Mouse (Mus musculus) G1E (cell line): ENCODE measurements at regions not wholly inside any gene's neighbourhood (a gene's known extent, or its start where the extent isn't known, plus 50 kb on each side); places are given as distances from the start of the nearest gene placed in this dataset.

ENCODE experiments used
- ATAC-seq: 2 replicates; pipeline ENCODE4 v1.8.0; 2016; ENCODE audit warnings: mild to moderate bottlenecking; ENCODE audit not compliant: insufficient number of reproducible peaks, poor library complexity, low FRiP score, severe bottlenecking; ENCODE audit errors: extremely low read depth
- DNase-seq: peaks from one replicate; pipeline ENCODE4 v3.0.0; 2012; ENCODE audit warnings: low spot score
- H3K27me3 ChIP-seq: 2 replicates; pipeline ENCODE4 v1.6.1; 2012; ENCODE audit warnings: mild to moderate bottlenecking, low read length, inconsistent platforms; ENCODE audit not compliant: insufficient read depth
- H3K36me3 ChIP-seq: replicated peaks from 2 replicates; pipeline ENCODE3; 2012; ENCODE audit warnings: mild to moderate bottlenecking, inconsistent platforms
- H3K4me1 ChIP-seq: 2 replicates; pipeline ENCODE4 v1.6.1; 2012; ENCODE audit warnings: low read depth, low read length, inconsistent platforms, mixed read lengths; ENCODE audit not compliant: insufficient read depth
- H3K4me3 ChIP-seq: 2 replicates; pipeline ENCODE4 v1.5.1; 2012; ENCODE audit warnings: low read depth, mild to moderate bottlenecking, inconsistent platforms, low read length, moderate library complexity, mixed read lengths
- H3K9me3 ChIP-seq: replicated peaks from 2 replicates; pipeline ENCODE4 v1.6.1; 2012; ENCODE audit warnings: inconsistent platforms
- CTCF ChIP-seq: IDR thresholded peaks from 2 replicates; pipeline ENCODE4 v1.5.1; 2012; ENCODE audit warnings: low read depth, low read length, inconsistent platforms, mixed read lengths
- GATA1 ChIP-seq: IDR thresholded peaks from 2 replicates; pipeline ENCODE4 v1.6.1; 2012; ENCODE audit warnings: borderline replicate concordance, low read length, inconsistent platforms, mixed read lengths
- GATA2 ChIP-seq: IDR thresholded peaks from 2 replicates; pipeline ENCODE4 v1.6.1; 2012; ENCODE audit warnings: low read depth, low read length, inconsistent platforms, borderline replicate concordance
- POLR2AphosphoS5 ChIP-seq: IDR thresholded peaks from 2 replicates; pipeline ENCODE4 v1.6.1; 2012; ENCODE audit warnings: low read depth, low read length, inconsistent platforms; ENCODE audit not compliant: insufficient replicate concordance
- TAL1 ChIP-seq: conservative IDR thresholded peaks from 2 replicates; pipeline ENCODE4 v1.6.1; 2012; ENCODE audit warnings: low read depth, low read length, inconsistent platforms, mixed read lengths

DNA sequence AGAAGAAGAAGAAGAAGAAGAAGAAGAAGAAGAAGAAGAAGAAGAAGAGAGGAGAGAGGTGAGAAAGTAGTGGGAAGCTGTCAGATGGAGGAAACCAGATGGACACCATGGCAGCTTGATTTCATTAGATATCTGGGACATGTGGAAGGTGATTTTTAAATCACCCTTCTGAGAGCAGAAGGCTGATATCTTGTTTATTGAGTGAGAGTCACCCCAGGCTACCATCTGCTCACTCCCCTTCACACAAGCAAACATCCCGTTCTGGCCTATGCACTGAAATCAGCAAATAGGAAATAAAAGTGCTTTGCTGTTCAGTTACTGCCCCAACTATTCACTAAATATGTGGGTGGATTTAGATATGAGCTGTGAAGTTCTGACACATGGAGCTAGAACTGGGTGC is 831.8 kb upstream of the Lrrc6 start:
- Histone ChIP-seq H3K4me1 (no peaks in the 10 kb centered on the region), H3K9me3 (no peaks in the 10 kb centered on the region), H3K27me3 (no peaks in the 10 kb centered on the region), H3K4me3 (no peak overlapping the region), H3K36me3 (no peaks in the 10 kb centered on the region)
- no peak for DNase-seq
- no peak for ATAC-seq
- no peak for TF ChIP-seq TAL1
- no peak for TF ChIP-seq GATA2
- TF ChIP-seq CTCF: no peak
- TF ChIP-seq POLR2AphosphoS5: no peak
- TF ChIP-seq GATA1: no peak

DNA sequence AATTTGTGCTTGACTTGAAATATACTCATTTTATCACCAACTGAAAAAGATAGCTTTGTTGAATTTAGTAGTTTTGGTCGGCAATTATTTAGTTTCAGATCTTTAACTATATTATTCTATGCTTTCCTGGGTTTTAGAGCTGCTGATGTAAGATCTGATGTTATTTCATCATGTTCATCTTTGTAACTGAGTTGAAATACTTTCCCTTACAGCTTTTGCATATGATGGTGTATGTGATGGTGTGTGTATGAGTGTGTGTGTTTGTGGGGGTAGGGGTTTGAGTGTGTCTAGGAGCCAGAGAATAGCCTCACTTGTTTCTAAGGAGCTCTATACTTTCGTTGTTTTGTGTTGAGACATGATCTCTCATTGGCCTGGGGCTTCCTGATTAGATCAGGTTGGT is 819.6 kb upstream of the Lrrc6 start:
- H3K9me3 ChIP-seq: no peaks in the 10 kb centered on the region
- no peak overlapping the region for H3K4me3 ChIP-seq
- TF ChIP-seq GATA1: no peak
- TF ChIP-seq POLR2AphosphoS5: no peak
- no peak for TF ChIP-seq CTCF
- no peak for TF ChIP-seq GATA2
- no peak for TF ChIP-seq TAL1
- no peaks in the 10 kb centered on the region for H3K27me3 ChIP-seq
- no peaks in the 10 kb centered on the region for H3K4me1 ChIP-seq
- no peaks in the 10 kb centered on the region for H3K36me3 ChIP-seq
- no peak for DNase-seq
- ATAC-seq: no peak

DNA sequence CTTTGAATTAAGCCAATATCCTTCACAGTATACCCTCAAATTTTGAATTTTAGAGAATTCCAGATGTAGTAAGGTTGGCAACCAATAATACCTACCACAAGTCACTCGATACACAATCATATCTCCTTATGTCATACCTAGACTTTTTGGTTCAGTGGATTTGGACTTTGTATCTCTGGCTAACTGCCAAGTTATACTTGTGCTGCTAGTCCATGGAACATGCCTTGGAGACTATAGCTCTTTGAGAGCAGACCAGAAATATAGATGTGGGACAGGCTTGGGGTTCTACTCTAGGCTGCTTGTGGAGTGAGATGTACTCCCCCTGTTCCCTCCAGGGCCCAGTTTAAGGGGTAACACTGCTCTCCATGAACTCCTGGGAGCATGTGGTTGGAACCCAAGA is 814.5 kb upstream of the Lrrc6 start:
- DNase-seq (no peak), ATAC-seq (no peak)
- no peaks in the 10 kb centered on the region for H3K36me3 ChIP-seq
- H3K4me1 ChIP-seq: no peaks in the 10 kb centered on the region
- H3K4me3 ChIP-seq: no peak overlapping the region
- TF ChIP-seq GATA2 (no peak), CTCF (no peak), GATA1 (no peak), POLR2AphosphoS5 (no peak), TAL1 (no peak)
- 0 out of 2 replicates have a peak, but pooled peaks cover 2% of the 10 kb centered on the region for H3K27me3 ChIP-seq
- H3K9me3 ChIP-seq: no peaks in the 10 kb centered on the region

DNA sequence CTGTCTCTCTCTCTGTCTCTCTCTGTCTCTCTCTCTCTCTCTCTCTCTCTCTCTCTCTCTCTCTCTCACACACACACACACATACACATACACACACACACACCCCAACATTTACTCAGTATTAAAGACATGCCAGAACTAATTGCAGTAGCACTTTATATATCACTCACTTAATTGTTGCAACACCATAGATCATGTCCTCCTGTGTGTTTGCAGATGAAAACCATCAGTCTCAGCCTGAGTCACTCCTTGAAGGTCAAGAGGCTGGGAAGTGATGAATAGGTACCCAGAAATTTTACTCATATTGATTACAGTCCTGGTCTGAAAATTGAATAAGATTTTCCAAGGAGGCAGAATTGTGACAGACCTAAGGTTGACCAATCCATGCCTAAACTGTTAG is 812.9 kb upstream of the Lrrc6 start:
- Histone ChIP-seq H3K27me3 (0 out of 2 replicates have a peak, but pooled peaks cover 2% of the 10 kb centered on the region), H3K36me3 (no peaks in the 10 kb centered on the region), H3K4me3 (no peak overlapping the region), H3K4me1 (no peaks in the 10 kb centered on the region), H3K9me3 (no peaks in the 10 kb centered on the region)
- ATAC-seq (no peak), DNase-seq (no peak)
- TF ChIP-seq GATA2 (no peak), CTCF (no peak), GATA1 (no peak), POLR2AphosphoS5 (no peak), TAL1 (no peak)

DNA sequence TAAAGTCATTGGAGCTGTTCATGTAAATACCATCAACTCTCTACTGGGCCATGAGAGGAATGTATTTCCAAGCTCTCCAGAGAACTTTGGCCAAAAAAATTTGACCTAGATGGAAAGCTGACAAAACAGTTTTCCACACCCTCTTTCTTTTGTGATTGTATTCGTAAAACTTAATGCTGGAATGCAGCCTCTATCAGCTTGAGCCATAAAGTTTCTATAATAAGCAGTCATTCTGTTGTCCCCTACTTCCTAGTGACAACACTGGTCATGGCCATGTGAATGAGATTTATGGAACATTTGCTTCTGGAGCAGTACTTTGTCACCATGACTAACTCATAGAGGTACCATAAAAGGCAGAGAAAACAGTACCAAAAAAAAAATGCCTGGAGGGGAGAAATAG is 805.0 kb upstream of the Lrrc6 start:
- no peaks in the 10 kb centered on the region for H3K36me3 ChIP-seq
- peaks cover 8% of the 10 kb centered on the region for H3K27me3 ChIP-seq
- no peak overlapping the region for H3K4me3 ChIP-seq
- ATAC-seq: no peak
- TF ChIP-seq GATA1: no peak
- TF ChIP-seq TAL1: no peak
- TF ChIP-seq GATA2: no peak
- no peak for TF ChIP-seq POLR2AphosphoS5
- no peak for TF ChIP-seq CTCF
- DNase-seq: no peak
- no peaks in the 10 kb centered on the region for H3K4me1 ChIP-seq
- H3K9me3 ChIP-seq: no peaks in the 10 kb centered on the region

DNA sequence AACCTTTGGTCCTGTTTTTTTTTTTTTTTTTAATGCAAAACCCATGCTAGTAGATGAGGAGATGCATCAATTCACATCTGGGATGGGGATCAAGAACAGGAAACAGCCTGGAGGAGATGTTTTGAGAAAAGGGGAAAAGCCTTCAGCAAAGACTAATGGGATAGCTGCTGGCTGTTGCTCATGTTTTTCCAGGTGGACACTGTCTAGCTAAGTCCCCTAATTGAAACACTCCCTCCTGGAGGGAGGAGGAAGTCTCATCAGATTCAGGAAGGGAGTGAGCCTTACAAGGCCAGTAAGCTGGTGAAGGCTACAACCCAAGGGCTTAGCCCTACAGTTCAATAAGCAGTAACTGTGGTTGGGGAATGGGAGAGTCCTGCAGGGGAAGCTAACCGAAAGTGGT is 803.1 kb upstream of the Lrrc6 start:
- Histone ChIP-seq H3K27me3 (peaks cover 8% of the 10 kb centered on the region), H3K9me3 (no peaks in the 10 kb centered on the region), H3K4me1 (no peaks in the 10 kb centered on the region), H3K36me3 (no peaks in the 10 kb centered on the region), H3K4me3 (no peak overlapping the region)
- ATAC-seq (no peak), DNase-seq (no peak)
- TF ChIP-seq GATA2 (no peak), POLR2AphosphoS5 (no peak), GATA1 (no peak), TAL1 (no peak), CTCF (no peak)

DNA sequence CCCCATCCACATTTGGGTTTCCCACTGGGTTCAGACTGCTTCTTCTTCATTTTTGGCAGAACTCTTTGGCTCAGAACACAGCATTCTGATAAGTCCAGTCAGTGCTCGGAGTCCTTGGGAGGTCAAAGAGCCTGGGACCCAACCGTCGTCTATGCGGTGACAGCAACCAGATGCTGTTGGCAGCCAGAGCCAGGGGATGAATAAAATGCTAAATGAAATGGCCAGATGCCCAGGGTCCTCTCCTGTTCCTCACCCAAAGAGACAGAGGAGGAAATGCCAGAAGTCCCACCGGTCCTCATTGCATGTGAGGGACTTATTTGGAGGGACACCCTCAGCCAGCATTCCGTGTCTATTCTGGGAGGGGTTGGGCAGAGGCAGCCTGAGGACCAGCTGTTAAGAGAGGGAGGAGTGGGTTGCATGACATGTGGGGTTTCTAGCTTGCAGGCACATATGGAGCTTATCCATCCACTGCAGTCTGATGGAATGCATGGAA is 801.2 kb upstream of the Lrrc6 start:
- no peak for DNase-seq
- no peak for TF ChIP-seq GATA1
- no peak for TF ChIP-seq CTCF
- no peak for TF ChIP-seq TAL1
- no peak for TF ChIP-seq POLR2AphosphoS5
- TF ChIP-seq GATA2: no peak

More for the DNA sequence above, 801.2 kb upstream of the Lrrc6 start:
- Histone ChIP-seq H3K9me3 (no peaks in the 10 kb centered on the region), H3K4me3 (no peak overlapping the region), H3K27me3 (peaks cover 12% of the 10 kb centered on the region), H3K4me1 (no peaks in the 10 kb centered on the region), H3K36me3 (no peaks in the 10 kb centered on the region)
- ATAC-seq: no peak
